Mouse (Mus musculus): ENCODE measurements around the gene Naa80.
A peak's percentile ranks its signal among the peaks of the same experiment; 100 is the strongest.
"Not testable (repeated sequence)": the region's sequence is repeated elsewhere in the genome, so short reads cannot be mapped to it uniquely, and the experiment has no call there.

The Naa80 gene

DNA sequence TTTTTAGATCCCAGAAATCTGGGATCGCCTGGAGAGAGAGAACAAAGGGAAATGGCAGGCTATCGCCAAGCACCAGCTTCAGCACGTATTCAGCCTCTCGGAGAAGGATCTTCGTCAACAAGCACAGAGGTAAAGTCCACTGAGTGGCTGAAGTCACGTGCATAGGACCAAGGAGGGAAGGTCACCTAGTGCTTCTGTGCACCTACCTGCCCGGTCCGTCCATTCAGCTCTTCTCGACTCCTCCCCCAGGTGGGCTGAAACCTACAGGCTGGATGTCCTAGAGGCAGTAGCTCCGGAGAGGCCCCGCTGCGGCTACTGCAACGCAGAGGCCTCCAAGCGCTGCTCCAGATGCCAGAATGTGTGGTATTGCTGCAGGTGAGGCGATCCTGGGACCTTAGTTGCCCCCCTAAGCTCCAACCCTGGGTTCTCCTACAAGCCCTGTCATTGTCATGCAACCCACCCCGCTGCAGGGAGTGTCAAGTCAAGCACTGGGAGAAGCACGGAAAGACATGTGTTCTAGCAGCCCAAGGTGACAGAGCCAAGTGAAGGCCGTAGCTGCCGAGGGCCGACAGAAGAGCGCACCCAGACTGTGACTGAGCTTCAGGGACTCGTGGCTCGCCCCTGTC lies 28.1 kb upstream of the Naa80 start:
- DNase-seq (ENCODE audit: extremely low read depth, low read depth, low spot score) = no peak

- no peak for DNase-seq (ENCODE audit: extremely low read depth, low read depth, low spot score)
Measured at GRCm38 (mm10) chr9:107551117-107551889, 27.4 kb upstream of the Naa80 start, which contains the start of gene Rassf1. Gene Rassf1 (plus strand): TSS chr9:107551555.

- no peak for DNase-seq (ENCODE audit: extremely low read depth, low read depth, low spot score)
Measured at GRCm38 (mm10) chr9:107551890-107552355, 26.8 kb upstream of the Naa80 start.

DNA sequence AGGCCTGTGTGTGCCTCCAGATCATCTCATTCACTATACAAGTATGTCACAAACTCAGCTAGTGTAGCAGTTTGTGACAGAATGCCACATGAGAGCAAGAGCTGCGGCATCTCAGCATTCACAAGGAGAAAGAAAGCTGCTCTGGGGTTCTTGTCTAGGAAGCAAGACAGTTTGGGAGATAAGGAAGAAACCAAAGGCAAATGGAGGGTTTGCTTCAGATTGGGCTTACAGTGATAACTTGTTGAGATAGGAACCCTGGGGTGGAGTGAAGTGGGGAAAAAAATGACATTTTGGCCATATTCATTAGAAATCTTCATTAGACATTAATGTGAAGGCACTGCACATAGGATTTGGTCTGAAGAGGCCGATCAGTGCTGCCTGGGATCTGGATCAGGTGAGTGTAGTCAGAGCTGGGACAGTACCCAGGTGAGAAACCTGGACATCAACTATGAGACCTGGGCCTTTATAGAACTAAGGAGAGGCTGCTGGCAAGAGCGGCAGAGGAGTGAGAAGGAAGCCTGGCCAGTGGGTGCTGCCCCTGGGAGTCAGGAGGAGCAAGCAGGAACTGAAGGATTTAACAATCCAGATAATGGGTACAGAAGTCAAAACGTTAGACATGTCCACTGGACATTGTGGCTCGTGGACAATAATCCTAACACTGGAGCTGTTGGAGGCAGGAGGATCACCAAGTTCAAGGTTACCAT lies 25.8 kb upstream of the Naa80 start:
- DNase-seq (ENCODE audit: extremely low read depth, low read depth, low spot score) = no peak

- no peak for DNase-seq (ENCODE audit: extremely low read depth, low read depth, low spot score)
Measured at GRCm38 (mm10) chr9:107553541-107554318, 25.0 kb upstream of the Naa80 start.

DNA sequence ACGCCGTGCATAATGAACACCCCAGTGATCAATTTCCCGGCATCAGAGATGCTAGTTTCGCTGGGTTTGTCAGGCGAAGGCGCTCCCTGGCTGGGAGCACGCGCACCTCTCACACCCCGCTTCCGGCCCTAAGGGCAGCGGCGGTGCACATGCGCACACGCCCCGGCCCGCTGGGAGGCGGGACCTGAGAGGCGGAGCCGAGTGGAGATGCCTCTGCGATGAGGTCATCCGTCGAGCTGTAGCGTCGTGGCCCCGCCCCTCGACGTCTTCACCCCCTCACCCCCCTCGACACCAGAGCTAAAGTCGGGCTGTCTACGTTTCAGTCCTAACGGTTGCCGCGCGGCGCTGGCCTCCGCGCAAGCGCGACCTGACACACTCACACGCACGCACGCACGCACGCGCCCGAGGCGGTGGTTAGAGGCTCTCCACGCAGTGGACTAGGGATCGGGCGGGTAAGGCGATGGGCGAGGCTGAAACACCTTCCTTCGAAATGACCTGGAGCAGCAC lies 24.3 kb upstream of the Naa80 start:
- DNase-seq (ENCODE audit: extremely low read depth, low read depth, low spot score) = peak; percentile 71

DNA sequence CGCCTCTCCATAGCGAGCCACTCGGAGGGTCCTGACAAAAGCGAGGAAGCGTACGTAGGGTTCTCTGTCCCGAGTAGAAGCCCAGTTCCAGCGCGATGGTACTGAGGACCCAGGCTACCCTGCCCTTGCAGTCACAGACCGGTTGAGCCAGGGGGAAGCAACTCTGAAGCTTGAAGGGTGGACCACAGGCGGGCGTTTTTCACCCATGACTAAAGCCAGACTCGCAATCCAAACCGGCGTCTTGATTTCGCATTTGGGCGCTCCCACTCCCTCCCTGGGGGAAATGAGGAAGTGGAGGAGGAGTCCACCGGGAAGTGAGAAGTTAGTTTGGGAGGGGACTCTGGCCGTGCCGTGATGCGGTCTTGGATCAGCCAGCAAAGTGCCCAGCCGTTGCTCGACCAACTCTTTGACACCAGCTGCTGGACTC lies 23.6 kb upstream of the Naa80 start:
- no peak for DNase-seq (ENCODE audit: extremely low read depth, low read depth, low spot score)

DNA sequence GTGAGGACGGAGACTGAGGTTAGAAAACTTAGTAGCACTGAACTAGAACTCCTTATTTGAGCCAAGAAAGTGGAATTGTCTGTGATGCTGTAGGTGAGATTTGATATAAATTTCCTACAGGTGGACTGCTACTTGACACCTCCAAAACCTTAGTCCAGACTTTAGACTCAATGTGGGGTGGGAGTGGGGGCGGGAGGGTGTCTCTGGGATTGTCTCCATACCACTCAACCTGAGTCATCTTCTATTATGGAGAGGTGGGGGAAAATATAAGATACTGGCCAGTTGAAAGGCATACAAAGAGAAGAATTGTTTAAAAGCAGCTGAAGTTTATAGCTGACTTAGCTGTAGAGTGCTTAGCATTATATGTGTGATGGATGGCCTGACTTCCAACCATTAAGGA lies 23.0 kb upstream of the Naa80 start:
- DNase-seq (ENCODE audit: extremely low read depth, low read depth, low spot score) = no peak

- no peak for DNase-seq (ENCODE audit: extremely low read depth, low read depth, low spot score)
Measured at GRCm38 (mm10) chr9:107556346-107556745, 22.3 kb upstream of the Naa80 start.

DNA sequence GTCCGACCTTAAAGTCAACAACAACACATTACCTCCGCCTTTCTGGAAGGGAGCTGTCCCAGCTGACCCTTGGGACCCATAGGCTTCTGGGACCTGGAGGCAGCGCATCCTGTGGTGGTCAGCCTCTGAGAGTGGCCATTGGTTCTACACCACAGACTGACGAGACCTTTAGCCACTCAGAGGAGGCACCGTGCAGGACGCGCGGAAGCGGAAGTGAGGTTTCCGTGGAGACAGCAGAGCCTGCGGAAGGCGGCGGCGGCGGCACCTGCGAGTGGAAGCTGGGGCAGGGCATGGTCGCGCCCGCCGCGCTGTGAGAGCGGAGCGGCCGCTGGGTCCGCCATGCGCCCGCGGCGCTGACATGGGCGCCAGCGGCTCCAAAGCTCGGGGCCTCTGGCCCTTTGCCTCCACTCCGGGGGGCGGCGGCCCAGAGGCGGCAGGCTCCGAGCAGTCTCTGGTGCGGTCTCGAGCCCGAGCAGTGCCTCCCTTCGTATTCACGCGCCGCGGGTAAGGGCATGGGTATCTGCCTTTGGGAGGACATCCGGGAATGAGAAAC lies 15.6 kb upstream of the Naa80 start, which contains the start of gene Tusc2:
Gene Tusc2 (plus strand): TSS at position 227 of the 553 bp plus-strand sequence.
- DNase-seq (ENCODE audit: extremely low read depth, low read depth, low spot score) = peak; percentile 56

GRCm38 (mm10) chr9:107565556-107565955 lies 13.1 kb upstream of the Naa80 start:
- DNase-seq (ENCODE audit: extremely low read depth, low read depth, low spot score) = not testable (repeated sequence)

DNA sequence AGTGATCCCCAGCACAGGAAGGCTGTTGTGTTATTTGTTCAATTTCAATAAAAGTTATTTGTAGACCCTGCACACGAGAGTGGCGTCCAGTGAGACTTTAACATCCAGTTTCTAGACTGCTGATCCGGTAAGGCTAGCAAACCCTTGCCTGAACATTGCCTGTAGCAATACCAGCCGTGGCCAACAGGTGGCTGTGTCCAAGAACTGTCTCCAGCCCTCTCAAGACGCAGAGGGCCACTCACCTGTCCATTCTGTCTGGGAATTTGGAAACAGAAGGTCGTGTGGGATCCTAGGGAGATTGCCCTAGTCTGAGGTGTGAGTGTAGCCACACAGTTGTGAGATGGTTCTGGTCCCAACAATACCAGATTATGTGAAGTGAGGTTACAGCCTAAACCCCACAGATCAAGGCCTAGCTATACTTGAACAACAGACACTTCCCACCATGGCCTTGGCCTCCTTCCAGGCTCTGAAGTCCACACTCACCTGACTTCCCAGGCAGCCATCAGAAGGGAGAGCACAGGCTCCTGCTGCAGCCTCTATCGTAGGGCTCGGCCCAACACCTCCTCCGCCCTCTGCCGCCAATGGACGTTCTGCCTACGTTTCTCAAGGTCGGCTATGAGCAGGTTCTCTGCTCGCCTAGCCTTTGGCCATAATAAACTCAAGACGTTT lies 12.5 kb upstream of the Naa80 start:
- DNase-seq (ENCODE audit: extremely low read depth, low read depth, low spot score) = no peak

- DNase-seq (ENCODE audit: extremely low read depth, low read depth, low spot score) = no peak
Measured at GRCm38 (mm10) chr9:107566855-107567254, 11.8 kb upstream of the Naa80 start.

DNA sequence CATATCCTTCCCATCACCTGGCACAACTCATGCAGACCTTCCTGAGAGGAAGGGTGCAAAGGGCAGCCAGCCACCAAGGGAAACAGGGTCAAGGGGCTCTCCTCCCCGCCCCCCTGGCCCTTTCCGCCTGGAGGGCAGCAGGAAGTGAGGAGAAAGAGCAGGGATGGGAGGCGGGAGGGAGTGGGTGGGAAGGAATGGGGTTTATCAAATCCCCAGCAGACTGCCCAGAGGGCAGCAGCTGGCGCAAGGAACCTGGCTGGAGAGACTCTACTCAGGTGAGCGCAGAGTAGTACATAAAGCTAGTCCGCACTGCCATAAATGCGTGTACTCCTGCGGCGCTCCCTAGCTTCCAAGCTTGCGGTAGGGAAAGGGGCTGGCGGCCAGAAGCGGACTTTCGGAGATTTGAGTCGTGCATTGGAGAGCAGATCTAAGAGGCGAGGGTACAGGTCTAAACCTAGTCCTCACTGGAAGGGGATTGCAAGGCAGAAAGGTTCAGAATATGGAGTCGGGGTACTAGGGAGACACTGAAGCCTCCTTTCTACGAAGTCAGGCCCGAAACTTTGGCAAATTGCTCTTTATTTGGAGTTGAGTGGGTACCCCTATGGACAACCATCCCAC lies 10.9 kb upstream of the Naa80 start, which contains the start of gene Hyal2:
Gene Hyal2 (plus strand): TSS at position 244 of the 618 bp plus-strand sequence.
- DNase-seq (ENCODE audit: extremely low read depth, low read depth, low spot score) = no peak

DNA sequence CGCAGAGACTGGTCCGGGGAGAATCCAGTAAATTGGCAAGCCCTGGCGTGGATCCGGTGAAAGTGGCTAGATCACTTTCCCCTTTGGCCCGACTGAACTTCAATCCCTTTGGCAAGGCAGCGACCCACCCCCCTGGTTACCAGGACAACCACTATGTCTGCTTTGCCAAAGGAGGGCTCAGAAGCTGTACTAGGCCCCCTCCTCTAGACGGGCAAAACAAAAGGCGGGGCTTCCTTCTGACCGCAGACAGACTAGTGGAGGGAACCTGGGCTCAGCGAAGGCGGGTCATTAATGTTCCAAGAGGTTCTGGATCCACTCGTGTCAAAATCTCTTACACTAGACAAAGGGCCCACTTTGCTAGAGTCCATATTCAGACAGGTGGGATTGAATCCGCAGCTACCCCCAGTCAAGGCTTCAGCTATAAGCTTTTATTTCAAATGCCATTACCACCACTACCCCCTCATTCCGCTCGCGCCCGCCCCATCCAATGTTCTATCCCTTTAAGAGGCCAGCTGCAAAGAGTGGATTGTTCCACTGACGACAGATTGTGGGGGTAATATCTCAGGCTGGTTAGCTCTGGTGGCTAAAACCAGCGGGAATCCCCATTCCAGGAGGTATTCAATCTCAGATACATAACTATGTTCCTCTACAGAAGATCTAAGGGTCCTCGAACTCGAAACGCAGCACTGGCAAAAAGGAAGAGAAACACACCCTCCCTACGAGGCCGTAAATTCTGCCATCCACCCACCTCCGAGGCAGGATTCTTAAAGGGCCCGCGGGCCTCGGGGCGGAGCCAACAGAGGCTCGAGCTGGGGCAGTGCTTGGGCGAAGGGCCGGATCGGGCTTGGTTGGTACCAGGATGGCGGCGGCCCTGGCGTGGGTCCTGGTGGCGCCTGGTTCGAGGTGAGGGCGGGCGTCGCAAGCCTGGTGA lies 10.1 kb upstream of the Naa80 start:
- no peak for DNase-seq (ENCODE audit: extremely low read depth, low read depth, low spot score)

DNA sequence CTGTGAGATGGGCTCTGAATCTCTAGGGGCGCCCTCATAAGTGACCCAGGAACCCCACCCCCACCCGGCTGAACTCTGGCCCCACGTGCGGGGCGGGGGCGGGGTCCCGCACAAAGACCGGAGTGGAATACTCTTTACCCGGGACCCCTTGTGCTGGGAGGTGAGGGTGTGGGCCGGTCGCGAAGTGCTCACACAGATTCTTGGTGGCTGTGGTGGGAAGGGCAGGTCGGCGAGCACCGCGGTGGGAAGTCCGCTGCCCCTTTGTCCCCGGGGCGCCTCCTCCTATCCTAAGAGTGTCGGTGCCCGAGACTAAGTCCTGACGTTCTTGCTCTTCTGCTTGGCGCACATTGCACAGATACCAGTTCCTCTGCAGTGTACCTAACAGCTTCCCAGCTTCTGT lies 9.4 kb upstream of the Naa80 start:
- DNase-seq (ENCODE audit: extremely low read depth, low read depth, low spot score) = no peak

- DNase-seq (ENCODE audit: extremely low read depth, low read depth, low spot score) = no peak
Measured at GRCm38 (mm10) chr9:107570016-107570415, 8.7 kb upstream of the Naa80 start.

GRCm38 (mm10) chr9:107570845-107571244 lies 7.8 kb upstream of the Naa80 start:
- no peak for DNase-seq (ENCODE audit: extremely low read depth, low read depth, low spot score)

Data from fat pad, adult 2 months (tissue).